Mouse (Mus musculus): Measurements from ENCODE around the gene Bfar. TPM values are rescaled to one million over a fixed set of nuclear protein-coding genes. Genes with fewer than 3 reads are reported as not detected.

Bfar gene
- polyA plus RNA-seq, 2 experiments = 10.3 to 11.0 TPM

DNA sequence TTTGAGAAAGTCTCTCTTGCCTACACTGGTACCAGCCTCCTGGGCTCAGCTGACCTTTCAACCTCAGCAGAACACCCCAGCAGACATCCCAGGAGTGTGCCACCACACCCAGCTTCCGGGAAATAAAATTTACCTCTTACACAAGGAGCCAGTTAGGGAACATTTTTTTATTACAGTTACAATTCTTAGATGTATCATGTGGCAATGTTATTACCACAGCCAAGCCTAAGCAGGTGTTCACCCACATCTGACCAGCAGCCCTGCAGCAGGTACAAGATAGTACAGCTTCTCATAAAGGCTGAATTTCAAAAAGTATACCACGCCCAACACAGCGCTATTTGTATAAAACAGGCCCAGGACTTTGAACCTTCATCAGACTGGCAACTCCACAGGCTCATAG is 43.3 kb downstream of the Bfar start:
- H3K27ac ChIP-seq = no peak overlapping the region
- no peaks in the 10 kb centered on the region for H3K9me3 ChIP-seq (ENCODE audit: control insufficient read depth, low read length)
- H3K27me3 ChIP-seq (ENCODE audit: control insufficient read depth, insufficient read depth, low read length) = no peaks in the 10 kb centered on the region
- no peak overlapping the region for H3K9ac ChIP-seq (replicated peaks)
- whole genome bisulfite sequencing (ENCODE audit: insufficient replicate concordance) = 67% methylated on average over 3 of the region's 3 CpGs
- no peak for ATAC-seq (ENCODE audit: insufficient read depth)
- TF ChIP-seq EP300 (IDR thresholded peaks at IDR 0.05; ENCODE audit: low read depth) = no peak
- no peak for TF ChIP-seq CTCF (IDR thresholded peaks at IDR 0.05; ENCODE audit: low read depth)
- H3K4me2 ChIP-seq (ENCODE audit: low read depth) = no peak overlapping the region
- no peak for DNase-seq (ENCODE audit: low read depth in 3 of 3, low spot score in 3 of 3)
- H3K4me1 ChIP-seq (replicated peaks; ENCODE audit: control insufficient read depth in 2 of 2, insufficient read depth in 2 of 2, low read length in 1 of 2) = no peaks in the 10 kb centered on the region
- H3K36me3 ChIP-seq (replicated peaks; ENCODE audit: control insufficient read depth, insufficient read depth, low read depth) = no peaks in the 10 kb centered on the region
- H3K4me3 ChIP-seq (ENCODE audit: insufficient read depth in 1 of 2, low read depth in 2 of 2, low read length in 2 of 2) = no peak overlapping the region

- H3K4me3 ChIP-seq (ENCODE audit: insufficient read depth in 1 of 2, low read depth in 2 of 2, low read length in 2 of 2) = no peak overlapping the region
- WGBS (ENCODE audit: insufficient replicate concordance) = 48% methylated on average over 2 of the region's 2 CpGs
Observed at GRCm38 (mm10) chr16:13716821-13717553, 45.3 kb downstream of the Bfar start.

GRCm38 (mm10) chr16:13722937-13723336 is 51.3 kb downstream of the Bfar start:
- peaks cover 0 to 2% of the 10 kb centered on the region in 2 experiments; a peak in 1 of 4 replicates for H3K4me1 ChIP-seq (replicated peaks; ENCODE audit: control insufficient read depth in 2 of 2, insufficient read depth in 2 of 2, low read length in 1 of 2)
- WGBS (ENCODE audit: insufficient replicate concordance) = 28% methylated on average over 10 of the region's 10 CpGs
- H3K4me3 ChIP-seq (ENCODE audit: insufficient read depth in 1 of 2, low read depth in 2 of 2, low read length in 2 of 2) = no peak overlapping the region
- H3K27me3 ChIP-seq (ENCODE audit: control insufficient read depth, insufficient read depth, low read length) = no peaks in the 10 kb centered on the region
- no peaks in the 10 kb centered on the region for H3K9me3 ChIP-seq (ENCODE audit: control insufficient read depth, low read length)
- TF ChIP-seq EP300 (IDR thresholded peaks at IDR 0.05; ENCODE audit: low read depth) (no peak), CTCF (IDR thresholded peaks at IDR 0.05; ENCODE audit: low read depth) (no peak)
- no peak for ATAC-seq (ENCODE audit: insufficient read depth)
- no peaks in the 10 kb centered on the region for H3K36me3 ChIP-seq (replicated peaks; ENCODE audit: control insufficient read depth, insufficient read depth, low read depth)
- DNase-seq (ENCODE audit: low read depth in 3 of 3, low spot score in 3 of 3) = no peak
- no peak overlapping the region for H3K4me2 ChIP-seq (ENCODE audit: low read depth)
- H3K27ac ChIP-seq = no peak overlapping the region
- H3K9ac ChIP-seq (replicated peaks) = no peak overlapping the region

More at GRCm38 (mm10) chr16:13716821-13717553, 45.3 kb downstream of the Bfar start:
- H3K9ac ChIP-seq (replicated peaks) = no peak overlapping the region
- H3K9me3 ChIP-seq (ENCODE audit: control insufficient read depth, low read length) = no peaks in the 10 kb centered on the region
- no peaks in the 10 kb centered on the region for H3K27me3 ChIP-seq (ENCODE audit: control insufficient read depth, insufficient read depth, low read length)
- TF ChIP-seq EP300 (IDR thresholded peaks at IDR 0.05; ENCODE audit: low read depth) (no peak), CTCF (IDR thresholded peaks at IDR 0.05; ENCODE audit: low read depth) (no peak)
- ATAC-seq (ENCODE audit: insufficient read depth) = no peak
- no peak overlapping the region for H3K4me2 ChIP-seq (ENCODE audit: low read depth)
- H3K36me3 ChIP-seq (replicated peaks; ENCODE audit: control insufficient read depth, insufficient read depth, low read depth) = no peaks in the 10 kb centered on the region
- H3K27ac ChIP-seq = no peak overlapping the region
- no peak for DNase-seq (ENCODE audit: low read depth in 3 of 3, low spot score in 3 of 3)
- no peaks in the 10 kb centered on the region for H3K4me1 ChIP-seq (replicated peaks; ENCODE audit: control insufficient read depth in 2 of 2, insufficient read depth in 2 of 2, low read length in 1 of 2)

DNA sequence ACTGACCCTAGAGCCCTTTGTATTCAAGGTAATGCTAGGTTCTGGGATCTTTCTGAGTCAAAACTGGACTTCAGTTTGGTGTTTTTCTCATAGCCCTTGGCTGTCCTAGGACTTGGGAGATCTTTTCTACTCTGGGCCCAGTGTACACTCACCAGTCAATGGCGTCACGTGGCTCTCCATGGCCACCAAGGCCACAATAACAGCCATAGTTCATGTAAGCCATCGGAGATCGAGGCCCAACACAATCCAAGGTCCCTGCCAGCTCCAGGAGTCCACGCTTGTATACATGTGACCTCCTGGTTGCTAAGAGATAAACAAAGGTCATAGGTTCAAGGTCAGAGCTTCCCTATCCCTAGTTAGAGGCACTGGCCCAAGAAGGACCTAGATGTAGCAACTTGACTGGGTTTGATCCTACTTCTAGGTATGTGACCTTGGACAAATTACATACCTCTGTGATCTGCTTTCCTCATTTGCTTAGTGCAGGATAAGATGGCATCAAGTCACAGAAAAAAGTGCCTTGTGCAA is 56.2 kb downstream of the Bfar start:
- H3K4me3 ChIP-seq (ENCODE audit: insufficient read depth in 1 of 2, low read depth in 2 of 2, low read length in 2 of 2) = no peak overlapping the region
- H3K9me3 ChIP-seq (ENCODE audit: control insufficient read depth, low read length) = no peaks in the 10 kb centered on the region
- H3K4me2 ChIP-seq (ENCODE audit: low read depth) = no peak overlapping the region
- ATAC-seq (ENCODE audit: insufficient read depth) (no peak), DNase-seq (ENCODE audit: low read depth in 3 of 3, low spot score in 3 of 3) (no peak)
- H3K9ac ChIP-seq (replicated peaks) = no peak overlapping the region
- no peaks in the 10 kb centered on the region for H3K27me3 ChIP-seq (ENCODE audit: control insufficient read depth, insufficient read depth, low read length)
- TF ChIP-seq CTCF (IDR thresholded peaks at IDR 0.05; ENCODE audit: low read depth) (no peak), EP300 (IDR thresholded peaks at IDR 0.05; ENCODE audit: low read depth) (no peak)
- H3K27ac ChIP-seq = no peak overlapping the region
- H3K4me1 ChIP-seq (replicated peaks; ENCODE audit: control insufficient read depth in 2 of 2, insufficient read depth in 2 of 2, low read length in 1 of 2) = peaks cover 0 to 6% of the 10 kb centered on the region in 2 experiments; a peak in 2 of 4 replicates
- no peaks in the 10 kb centered on the region for H3K36me3 ChIP-seq (replicated peaks; ENCODE audit: control insufficient read depth, insufficient read depth, low read depth)
- 66% methylated on average over 5 of the region's 5 CpGs for WGBS (ENCODE audit: insufficient replicate concordance)

GRCm38 (mm10) chr16:13729428-13729827 is 57.8 kb downstream of the Bfar start:
- ATAC-seq (ENCODE audit: insufficient read depth) (no peak), DNase-seq (ENCODE audit: low read depth in 3 of 3, low spot score in 3 of 3) (no peak)
- no peak overlapping the region for H3K4me2 ChIP-seq (ENCODE audit: low read depth)
- WGBS (ENCODE audit: insufficient replicate concordance) = 64% methylated on average over 4 of the region's 4 CpGs
- H3K9me3 ChIP-seq (ENCODE audit: control insufficient read depth, low read length) = no peaks in the 10 kb centered on the region
- no peak overlapping the region for H3K27ac ChIP-seq
- no peak overlapping the region for H3K9ac ChIP-seq (replicated peaks)
- no peak for TF ChIP-seq EP300 (IDR thresholded peaks at IDR 0.05; ENCODE audit: low read depth)
- TF ChIP-seq CTCF (IDR thresholded peaks at IDR 0.05; ENCODE audit: low read depth) = no peak
- H3K4me3 ChIP-seq (ENCODE audit: insufficient read depth in 1 of 2, low read depth in 2 of 2, low read length in 2 of 2) = no peak overlapping the region
- H3K4me1 ChIP-seq (replicated peaks; ENCODE audit: control insufficient read depth in 2 of 2, insufficient read depth in 2 of 2, low read length in 1 of 2) = peaks cover 0 to 4% of the 10 kb centered on the region in 2 experiments; a peak in 2 of 4 replicates
- no peaks in the 10 kb centered on the region for H3K36me3 ChIP-seq (replicated peaks; ENCODE audit: control insufficient read depth, insufficient read depth, low read depth)
- no peaks in the 10 kb centered on the region for H3K27me3 ChIP-seq (ENCODE audit: control insufficient read depth, insufficient read depth, low read length)
